Mouse (Mus musculus): Measurements from ENCODE around the gene Dusp19.

DNA sequence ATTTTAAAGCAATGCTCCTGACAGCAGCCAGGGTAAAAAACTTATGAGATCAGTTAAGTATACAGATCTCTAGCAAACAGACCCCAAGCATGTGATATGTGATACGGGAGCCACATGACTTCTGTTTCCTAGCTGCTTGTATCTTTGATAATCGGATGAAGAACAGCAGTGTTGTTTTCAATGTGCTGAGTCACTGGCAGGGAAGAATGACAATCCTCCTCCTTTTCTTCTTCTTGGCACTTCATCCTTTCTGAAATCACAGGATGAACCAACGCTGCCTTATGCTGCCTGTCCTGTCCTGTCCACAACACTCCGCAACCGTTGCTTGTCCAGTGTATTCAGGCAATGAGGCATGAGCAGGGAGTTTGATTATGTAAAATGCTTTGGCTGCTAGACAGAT, 19.9 kb upstream of the Dusp19 start:
- TF ChIP-seq POLR2A (IDR thresholded peaks at IDR 0.05; ENCODE audit: low read depth, low read length) (no peak), CTCF (IDR thresholded peaks at IDR 0.05; ENCODE audit: borderline replicate concordance, insufficient read depth, low read length) (no peak)
